Mouse (Mus musculus): ENCODE measurements at regions not wholly inside any gene's neighbourhood (a gene's known extent, or its start where the extent isn't known, plus 50 kb on each side); places are given as distances from the start of the nearest gene placed in this dataset.

- TF ChIP-seq CTCF (IDR thresholded peaks at IDR 0.05; ENCODE audit: low read depth, low read length): no peak
- no peak for TF ChIP-seq GATA1 (IDR thresholded peaks at IDR 0.05; ENCODE audit: borderline replicate concordance, low read length)
- TF ChIP-seq POLR2AphosphoS5 (IDR thresholded peaks at IDR 0.05; ENCODE audit: insufficient replicate concordance, low read depth, low read length): no peak
- no peak for TF ChIP-seq GATA2 (IDR thresholded peaks at IDR 0.05; ENCODE audit: borderline replicate concordance, low read depth, low read length)
These were observed 466.7 kb downstream of the Dcdc2c start for GRCm38 (mm10) chr12:28085460-28085859.

All from G1E (cell line).